Mouse (Mus musculus): ENCODE data around the gene Pde5a. TPM values are rescaled to one million over a fixed set of nuclear protein-coding genes. Genes with fewer than 3 reads are reported as not detected.

Gene Pde5a
- polyA plus RNA-seq, 1 experiment from 2014 or later = 17.0 TPM

- WGBS = 67% methylated on average over 11 of the region's 11 CpGs
- H3K27ac ChIP-seq (ENCODE audit: low read length) = no peak overlapping the region
- ATAC-seq (ENCODE audit: insufficient read depth, low FRiP score) = no peak
- no peaks in the 10 kb centered on the region for H3K9me3 ChIP-seq (replicated peaks; ENCODE audit: control insufficient read depth, low read length)
- H3K9ac ChIP-seq (ENCODE audit: low read length) = no peak overlapping the region
- H3K4me2 ChIP-seq (ENCODE audit: low read depth, low read length) = no peak overlapping the region
- no peak overlapping the region for H3K4me3 ChIP-seq (replicated peaks; ENCODE audit: low read length)
- H3K4me1 ChIP-seq (ENCODE audit: control insufficient read depth, insufficient read depth, low read length) = no peaks in the 10 kb centered on the region
- H3K36me3 ChIP-seq (ENCODE audit: control insufficient read depth, insufficient read depth, low read length) = peaks cover 8% of the 10 kb centered on the region
- no peaks in the 10 kb centered on the region for H3K27me3 ChIP-seq (ENCODE audit: control insufficient read depth, insufficient read depth, low read length)
These were observed 126.4 kb downstream of the Pde5a start for GRCm38 (mm10) chr3:122855149-122855548.

DNA sequence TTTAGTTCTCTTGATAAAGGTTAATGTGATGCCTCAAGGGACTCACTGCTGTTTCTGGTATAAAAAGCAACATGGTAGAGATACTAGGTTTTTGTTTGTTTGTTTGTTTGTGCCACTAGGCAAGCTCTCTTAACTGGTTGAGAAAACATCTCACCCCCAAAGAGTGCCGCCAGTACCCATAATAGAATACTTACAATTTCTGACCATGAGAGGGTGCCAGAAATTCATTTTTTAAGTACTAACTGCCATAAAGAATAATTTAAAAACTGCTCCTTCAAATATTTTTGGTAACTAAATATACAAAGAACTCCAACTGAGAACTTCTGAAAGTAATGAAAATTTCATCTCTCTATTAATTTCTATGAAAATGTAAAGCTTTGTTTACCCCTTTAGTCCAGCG is 131.1 kb downstream of the Pde5a start:
- no peak overlapping the region for H3K4me2 ChIP-seq (ENCODE audit: low read depth, low read length)
- ATAC-seq (ENCODE audit: insufficient read depth, low FRiP score) = no peak
- no peak overlapping the region for H3K9ac ChIP-seq (ENCODE audit: low read length)
- no peaks in the 10 kb centered on the region for H3K27me3 ChIP-seq (ENCODE audit: control insufficient read depth, insufficient read depth, low read length)
- H3K9me3 ChIP-seq (replicated peaks; ENCODE audit: control insufficient read depth, low read length) = no peaks in the 10 kb centered on the region
- no peak overlapping the region for H3K4me3 ChIP-seq (replicated peaks; ENCODE audit: low read length)
- peak overlapping the region; percentile 60; the same call in 1 of the 2 replicates for H3K27ac ChIP-seq (ENCODE audit: low read length)
- H3K4me1 ChIP-seq (ENCODE audit: control insufficient read depth, insufficient read depth, low read length) = no peaks in the 10 kb centered on the region
- H3K36me3 ChIP-seq (ENCODE audit: control insufficient read depth, insufficient read depth, low read length) = peaks cover 3% of the 10 kb centered on the region; the same call in 1 of the 2 replicates
- 60% methylated on average over 2 of the region's 2 CpGs for WGBS

DNA sequence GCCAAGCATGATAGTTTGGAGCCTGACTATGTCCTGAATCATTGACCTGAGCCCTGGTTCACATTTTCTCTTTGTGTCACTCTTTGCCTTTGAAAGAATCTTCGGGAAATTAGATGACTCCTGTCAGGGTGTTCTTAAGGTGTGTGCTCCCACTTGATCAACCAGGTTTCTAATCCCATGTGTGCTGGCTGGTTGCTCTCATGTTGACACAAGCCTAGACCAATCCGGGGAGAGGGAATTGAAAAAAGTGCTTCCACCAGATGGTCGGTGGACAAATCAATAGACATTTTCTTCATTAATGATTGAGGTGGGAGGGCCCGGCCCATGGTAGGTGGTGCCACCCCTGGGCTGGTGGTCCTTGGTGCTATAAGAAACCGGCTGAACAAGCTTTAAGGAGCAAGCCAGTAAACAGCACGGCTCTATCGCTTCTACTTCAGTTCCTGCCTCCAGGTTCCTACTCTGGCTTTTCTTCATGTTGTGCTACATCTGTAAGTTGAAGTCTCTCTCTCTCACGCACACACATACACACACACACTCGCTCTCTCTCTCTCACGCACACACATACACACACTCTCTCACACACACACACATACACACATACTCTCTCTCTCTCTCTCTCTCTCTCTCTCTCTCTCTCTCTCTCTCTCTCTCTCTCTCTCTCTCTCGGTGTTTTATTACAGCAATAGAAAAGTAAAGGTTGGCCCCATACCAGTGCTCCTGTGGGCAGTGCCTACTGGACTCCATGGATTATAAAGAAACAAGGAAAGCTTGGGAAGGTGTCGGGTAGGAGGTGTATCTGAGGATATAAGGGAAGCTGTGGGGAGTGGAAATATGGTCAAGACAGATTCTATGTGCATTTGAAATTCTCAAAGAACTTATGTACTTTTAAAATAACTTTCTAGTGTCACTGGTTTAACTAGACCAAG is 132.1 kb downstream of the Pde5a start:
- Histone ChIP-seq H3K27ac (ENCODE audit: low read length) (peak overlapping the region; percentile 74; the same call in 1 of the 2 replicates), H3K27me3 (ENCODE audit: control insufficient read depth, insufficient read depth, low read length) (no peaks in the 10 kb centered on the region), H3K9ac (ENCODE audit: low read length) (no peak overlapping the region), H3K4me3 (replicated peaks; ENCODE audit: low read length) (no peak overlapping the region), H3K36me3 (ENCODE audit: control insufficient read depth, insufficient read depth, low read length) (no peaks in the 10 kb centered on the region), H3K9me3 (replicated peaks; ENCODE audit: control insufficient read depth, low read length) (no peaks in the 10 kb centered on the region), H3K4me2 (ENCODE audit: low read depth, low read length) (no peak overlapping the region), H3K4me1 (ENCODE audit: control insufficient read depth, insufficient read depth, low read length) (no peaks in the 10 kb centered on the region)
- 70% methylated on average over 12 of the region's 12 CpGs for WGBS
- peak; percentile 77 for ATAC-seq (ENCODE audit: insufficient read depth, low FRiP score)

- WGBS = 85% methylated on average over 4 of the region's 4 CpGs
- H3K4me3 ChIP-seq (replicated peaks; ENCODE audit: low read length) = no peak overlapping the region
These were observed 136.3 kb downstream of the Pde5a start for GRCm38 (mm10) chr3:122865092-122865491.

GRCm38 (mm10) chr3:122868270-122868669 is 139.5 kb downstream of the Pde5a start:
- Histone ChIP-seq H3K27ac (ENCODE audit: low read length) (no peak overlapping the region), H3K9ac (ENCODE audit: low read length) (no peak overlapping the region), H3K27me3 (ENCODE audit: control insufficient read depth, insufficient read depth, low read length) (no peaks in the 10 kb centered on the region), H3K36me3 (ENCODE audit: control insufficient read depth, insufficient read depth, low read length) (no peaks in the 10 kb centered on the region), H3K4me1 (ENCODE audit: control insufficient read depth, insufficient read depth, low read length) (no peaks in the 10 kb centered on the region), H3K4me2 (ENCODE audit: low read depth, low read length) (no peak overlapping the region), H3K4me3 (replicated peaks; ENCODE audit: low read length) (no peak overlapping the region), H3K9me3 (replicated peaks; ENCODE audit: control insufficient read depth, low read length) (no peaks in the 10 kb centered on the region)
- no peak for ATAC-seq (ENCODE audit: insufficient read depth, low FRiP score)
- 95% methylated on average over 1 of the region's 1 CpGs for WGBS

More at GRCm38 (mm10) chr3:122865092-122865491, 136.3 kb downstream of the Pde5a start:
- Histone ChIP-seq H3K9ac (ENCODE audit: low read length) (no peak overlapping the region), H3K27me3 (ENCODE audit: control insufficient read depth, insufficient read depth, low read length) (no peaks in the 10 kb centered on the region), H3K4me1 (ENCODE audit: control insufficient read depth, insufficient read depth, low read length) (no peaks in the 10 kb centered on the region), H3K4me2 (ENCODE audit: low read depth, low read length) (no peak overlapping the region), H3K9me3 (replicated peaks; ENCODE audit: control insufficient read depth, low read length) (no peaks in the 10 kb centered on the region), H3K27ac (ENCODE audit: low read length) (no peak overlapping the region), H3K36me3 (ENCODE audit: control insufficient read depth, insufficient read depth, low read length) (no peaks in the 10 kb centered on the region)
- no peak for ATAC-seq (ENCODE audit: insufficient read depth, low FRiP score)

DNA sequence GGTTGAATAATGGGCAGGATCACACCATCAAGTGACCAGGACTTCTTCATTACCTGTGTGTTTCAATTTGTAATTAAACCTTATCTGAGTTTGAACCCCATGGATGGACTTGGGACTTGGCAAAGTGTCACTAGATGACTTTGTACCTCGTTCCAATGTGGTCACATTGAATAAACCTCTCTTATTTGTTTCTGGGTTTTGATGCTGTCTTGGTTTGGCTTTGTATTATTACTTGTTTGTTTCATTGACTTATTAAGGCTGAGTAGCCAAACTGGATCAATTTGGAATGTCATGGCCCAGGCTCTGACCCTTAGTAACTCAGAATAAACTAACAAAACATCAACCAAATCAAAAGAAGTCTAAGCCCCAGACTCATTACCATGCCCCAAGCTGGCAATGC is 142.8 kb downstream of the Pde5a start:
- Histone ChIP-seq H3K36me3 (ENCODE audit: control insufficient read depth, insufficient read depth, low read length) (no peaks in the 10 kb centered on the region), H3K9ac (ENCODE audit: low read length) (no peak overlapping the region), H3K27me3 (ENCODE audit: control insufficient read depth, insufficient read depth, low read length) (no peaks in the 10 kb centered on the region), H3K9me3 (replicated peaks; ENCODE audit: control insufficient read depth, low read length) (no peaks in the 10 kb centered on the region), H3K4me1 (ENCODE audit: control insufficient read depth, insufficient read depth, low read length) (no peaks in the 10 kb centered on the region), H3K4me2 (ENCODE audit: low read depth, low read length) (no peak overlapping the region), H3K27ac (ENCODE audit: low read length) (no peak overlapping the region), H3K4me3 (replicated peaks; ENCODE audit: low read length) (no peak overlapping the region)
- 84% methylated on average over 1 of the region's 1 CpGs for WGBS
- no peak for ATAC-seq (ENCODE audit: insufficient read depth, low FRiP score)

DNA sequence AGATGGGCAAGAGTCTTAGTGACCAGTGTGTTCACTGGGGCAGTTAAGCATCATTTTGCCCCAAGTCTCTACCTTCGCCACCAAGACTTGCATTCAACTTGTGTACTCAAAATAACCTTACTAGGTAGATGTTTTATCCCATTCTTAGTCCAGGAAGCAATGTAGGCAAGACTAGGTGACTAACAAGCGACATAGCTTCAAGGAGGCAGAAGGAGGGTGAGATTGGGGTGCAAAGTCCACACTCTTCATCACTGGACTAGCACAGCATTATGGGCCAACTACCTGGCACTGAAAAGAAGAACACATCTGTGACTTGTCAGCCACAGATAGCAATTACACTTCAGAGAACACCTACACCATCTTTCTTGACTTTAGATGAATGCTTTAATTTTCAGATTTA is 148.1 kb downstream of the Pde5a start:
- H3K9ac ChIP-seq (ENCODE audit: low read length) = no peak overlapping the region
- H3K27me3 ChIP-seq (ENCODE audit: control insufficient read depth, insufficient read depth, low read length) = no peaks in the 10 kb centered on the region
- H3K4me2 ChIP-seq (ENCODE audit: low read depth, low read length) = no peak overlapping the region
- H3K4me3 ChIP-seq (replicated peaks; ENCODE audit: low read length) = no peak overlapping the region
- no peaks in the 10 kb centered on the region for H3K9me3 ChIP-seq (replicated peaks; ENCODE audit: control insufficient read depth, low read length)
- H3K27ac ChIP-seq (ENCODE audit: low read length) = no peak overlapping the region
- H3K36me3 ChIP-seq (ENCODE audit: control insufficient read depth, insufficient read depth, low read length) = no peaks in the 10 kb centered on the region
- no peaks in the 10 kb centered on the region for H3K4me1 ChIP-seq (ENCODE audit: control insufficient read depth, insufficient read depth, low read length)
- 86% methylated on average over 2 of the region's 2 CpGs for WGBS
- ATAC-seq (ENCODE audit: insufficient read depth, low FRiP score) = no peak

DNA sequence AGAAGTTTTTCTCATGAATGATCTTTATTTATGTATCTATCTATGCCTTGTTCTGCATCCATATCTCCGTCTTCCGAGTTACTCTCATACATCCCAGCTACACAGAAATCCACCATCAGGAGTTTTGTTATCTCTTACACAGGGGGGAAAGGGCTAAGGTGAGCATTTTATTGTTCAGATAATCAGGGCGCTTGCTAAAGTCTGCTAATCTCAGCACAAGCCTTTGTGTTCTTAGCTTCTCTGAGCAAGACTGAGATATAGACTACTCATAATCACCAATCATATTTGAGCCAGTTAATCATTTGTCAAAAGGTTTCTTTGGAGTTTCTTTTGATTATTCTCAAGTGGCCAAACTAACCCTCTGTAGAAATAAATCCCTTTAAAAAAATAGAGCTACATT is 148.8 kb downstream of the Pde5a start:
- H3K27ac ChIP-seq (ENCODE audit: low read length) = no peak overlapping the region
- H3K4me2 ChIP-seq (ENCODE audit: low read depth, low read length) = no peak overlapping the region
- no peak overlapping the region for H3K4me3 ChIP-seq (replicated peaks; ENCODE audit: low read length)
- no peak overlapping the region for H3K9ac ChIP-seq (ENCODE audit: low read length)
- H3K27me3 ChIP-seq (ENCODE audit: control insufficient read depth, insufficient read depth, low read length) = no peaks in the 10 kb centered on the region
- 71% methylated on average over 3 of the region's 3 CpGs for WGBS
- no peaks in the 10 kb centered on the region for H3K36me3 ChIP-seq (ENCODE audit: control insufficient read depth, insufficient read depth, low read length)
- H3K9me3 ChIP-seq (replicated peaks; ENCODE audit: control insufficient read depth, low read length) = no peaks in the 10 kb centered on the region
- peak; percentile 60; the same call in 1 of the 2 replicates for ATAC-seq (ENCODE audit: insufficient read depth, low FRiP score)
- no peaks in the 10 kb centered on the region for H3K4me1 ChIP-seq (ENCODE audit: control insufficient read depth, insufficient read depth, low read length)

DNA sequence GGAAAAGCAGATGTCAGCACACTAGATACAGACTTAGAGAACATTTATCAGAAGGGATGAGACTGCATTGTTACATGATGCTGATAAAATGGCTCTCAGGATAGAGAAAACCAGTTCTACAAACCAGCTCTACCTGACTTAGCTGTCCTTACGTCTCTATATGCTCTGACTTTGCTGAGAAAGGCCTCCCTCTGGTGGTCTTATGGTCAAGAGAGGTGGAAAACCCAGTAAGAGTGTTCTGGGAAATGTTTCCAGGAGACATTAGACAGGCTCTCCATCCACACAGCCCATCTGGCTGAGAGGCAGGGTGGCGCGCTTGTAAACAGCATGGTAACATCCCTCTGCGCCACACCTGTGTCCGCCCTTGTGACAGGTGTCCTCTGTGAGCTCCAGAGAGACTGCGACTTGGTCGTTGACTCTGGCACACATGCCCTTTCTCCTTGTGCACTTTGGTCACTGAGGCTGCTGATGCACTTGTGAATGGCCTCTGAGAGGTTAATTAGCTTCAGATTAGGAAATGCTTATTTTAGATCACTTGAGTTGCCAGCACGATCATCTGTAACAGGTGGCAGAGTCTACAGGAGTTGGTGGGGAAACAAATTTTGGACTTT is 150.1 kb downstream of the Pde5a start:
- 75% methylated on average over 8 of the region's 8 CpGs for WGBS
- H3K36me3 ChIP-seq (ENCODE audit: control insufficient read depth, insufficient read depth, low read length) = no peaks in the 10 kb centered on the region
- no peak overlapping the region for H3K4me2 ChIP-seq (ENCODE audit: low read depth, low read length)
- H3K27me3 ChIP-seq (ENCODE audit: control insufficient read depth, insufficient read depth, low read length) = no peaks in the 10 kb centered on the region
- no peaks in the 10 kb centered on the region for H3K9me3 ChIP-seq (replicated peaks; ENCODE audit: control insufficient read depth, low read length)
- no peak overlapping the region for H3K4me3 ChIP-seq (replicated peaks; ENCODE audit: low read length)
- no peaks in the 10 kb centered on the region for H3K4me1 ChIP-seq (ENCODE audit: control insufficient read depth, insufficient read depth, low read length)
- ATAC-seq (ENCODE audit: insufficient read depth, low FRiP score) = no peak
- H3K27ac ChIP-seq (ENCODE audit: low read length) = no peak overlapping the region
- no peak overlapping the region for H3K9ac ChIP-seq (ENCODE audit: low read length)

Data from stomach, embryonic 16.5 days (tissue).